Mouse (Mus musculus): ENCODE data around the gene Fut11.

- TF ChIP-seq CTCF (IDR thresholded peaks at IDR 0.05) (no peak), POLR2A (IDR thresholded peaks at IDR 0.05; ENCODE audit: insufficient read depth, low read depth, low read length) (peak; percentile 88), EP300 (IDR thresholded peaks at IDR 0.05; ENCODE audit: insufficient read depth, low read depth, low read length) (0 out of 2 replicates have a peak, but pooled peaks have one; percentile 72)
Observed at GRCm38 (mm10) chr14:20668154-20668810, 26.5 kb upstream of the Fut11 start, which contains the start of gene Synpo2l.

Data from heart, adult 2 months (tissue).